Mouse (Mus musculus) olfactory bulb, adult 2 months (tissue): ENCODE data around the gene Scgb1c1.

ENCODE experiments used
- CTCF ChIP-seq: fragments of 200-500 bp; IDR thresholded peaks from 2 replicates; pipeline ENCODE4 v1.5.1; 2012; ENCODE audit warnings: low read depth, mild to moderate bottlenecking, low read length, moderate library complexity; ENCODE audit not compliant: insufficient read depth
- POLR2A ChIP-seq: fragments of 200-500 bp; IDR thresholded peaks from 2 replicates; pipeline ENCODE4 v1.6.1; 2012; ENCODE audit warnings: mild to moderate bottlenecking, low read depth, low read length, moderate library complexity; ENCODE audit not compliant: insufficient read depth

- TF ChIP-seq POLR2A (no peak), CTCF (no peak)
Measured at GRCm38 (mm10) chr7:140859997-140860396, 14.7 kb downstream of the Scgb1c1 start.
